ENCODE assay signal across 8 mouse cellular contexts in genomic region chr8:122675596-122676420, GRCm38 (mm10). TPM values are rescaled to one million over a fixed set of nuclear protein-coding genes. Genes with fewer than 3 reads are reported as not detected.
A peak's percentile ranks its signal among the peaks of the same experiment; 100 is the strongest.
DNase-seq lines count a peak whose midpoint lies in the region; ATAC-seq and TF ChIP-seq lines count a peak whose summit lies in the region.

No protein-coding gene starts in this region.

- WGBS in lung, adult 2 months, result 51% methylated on average over 17 of the region's 17 CpGs
- 64% methylated on average over 17 of the region's 17 CpGs for WGBS in embryonic facial prominence, embryonic 13.5 days
- WGBS in hindbrain, embryonic 14.5 days, result 50% methylated on average over 17 of the region's 17 CpGs
- 75% methylated on average over 17 of the region's 17 CpGs for WGBS in neural tube, embryonic 12.5 days

- peak overlapping the region; percentile 73; the same call in 1 of the 2 replicates for H3K9ac ChIP-seq in embryonic facial prominence, embryonic 13.5 days
- H3K9ac ChIP-seq in hindbrain, embryonic 14.5 days, result peak overlapping the region; percentile 90
- peak overlapping the region; percentile 90 for H3K9ac ChIP-seq in neural tube, embryonic 12.5 days

- peaks cover 99% of the 10 kb centered on the region for H3K27me3 ChIP-seq in embryonic facial prominence, embryonic 13.5 days
- no peaks in the 10 kb centered on the region for H3K27me3 ChIP-seq in hindbrain, embryonic 14.5 days (ENCODE audit: control insufficient read depth, insufficient read depth, low read length)
- H3K27me3 ChIP-seq in neural tube, embryonic 12.5 days (replicated peaks), result peaks cover 54% of the 10 kb centered on the region

- peak overlapping the region; percentile 97 for H3K4me3 ChIP-seq in lung, adult 2 months (replicated peaks; ENCODE audit: extremely low read depth, low read depth, low read length)
- peak overlapping the region; percentile 71 for H3K4me3 ChIP-seq in embryonic facial prominence, embryonic 13.5 days
- H3K4me3 ChIP-seq in hindbrain, embryonic 14.5 days (replicated peaks; ENCODE audit: low read length), result peak overlapping the region; percentile 70
- peak overlapping the region; percentile 78 for H3K4me3 ChIP-seq in neural tube, embryonic 12.5 days

- no peak for TF ChIP-seq POLR2A in lung, adult 2 months (IDR thresholded peaks at IDR 0.05; ENCODE audit: borderline replicate concordance, extremely low read depth, low read depth, low read length)

- no peak for ATAC-seq in embryonic facial prominence, embryonic 13.5 days (ENCODE audit: insufficient number of reproducible peaks, insufficient read depth, low FRiP score, low TSS enrichment, low read depth)
- ATAC-seq in hindbrain, embryonic 14.5 days (ENCODE audit: low FRiP score), result no peak
- no peak for ATAC-seq in neural tube, embryonic 12.5 days (ENCODE audit: low FRiP score, low read depth)

- peaks cover 19% of the 10 kb centered on the region for H3K4me1 ChIP-seq in lung, adult 2 months (ENCODE audit: control insufficient read depth, insufficient read depth, low read length)
- peaks cover 51% of the 10 kb centered on the region for H3K4me1 ChIP-seq in embryonic facial prominence, embryonic 13.5 days
- peaks cover 69% of the 10 kb centered on the region for H3K4me1 ChIP-seq in hindbrain, embryonic 14.5 days (replicated peaks; ENCODE audit: control insufficient read depth, insufficient read depth, low read length)
- H3K4me1 ChIP-seq in neural tube, embryonic 12.5 days, result peaks cover 64% of the 10 kb centered on the region

- DNase-seq in lung, adult 2 months, result no peak
- DNase-seq in lung, postnatal 25 days (ENCODE audit: low spot score), result no peak
- DNase-seq in hindbrain, embryonic 14.5 days (ENCODE audit: low spot score), result no peak
- no peak for DNase-seq in thymus, postnatal 0 days (ENCODE audit: low spot score)
- no peak for DNase-seq in kidney, adult 18-20 months
- no peak for DNase-seq in gastrocnemius, adult 8-10 months (ENCODE audit: low spot score in 2 of 2)

- peak overlapping the region; percentile 98 for H3K4me2 ChIP-seq in embryonic facial prominence, embryonic 13.5 days
- H3K4me2 ChIP-seq in hindbrain, embryonic 14.5 days (replicated peaks), result peak overlapping the region; percentile 85
- peak overlapping the region; percentile 88 for H3K4me2 ChIP-seq in neural tube, embryonic 12.5 days (replicated peaks)

- TF ChIP-seq CTCF in lung, adult 2 months (IDR thresholded peaks at IDR 0.05; ENCODE audit: insufficient read depth, low read length), result no peak

- H3K27ac ChIP-seq in embryonic facial prominence, embryonic 13.5 days, result no peak overlapping the region
- H3K27ac ChIP-seq in hindbrain, embryonic 14.5 days, result peak overlapping the region; percentile 97
- H3K27ac ChIP-seq in neural tube, embryonic 12.5 days, result 0 out of 2 replicates have a peak overlapping the region, but pooled peaks have one; percentile 89

- H3K9me3 ChIP-seq in embryonic facial prominence, embryonic 13.5 days, result no peaks in the 10 kb centered on the region
- H3K9me3 ChIP-seq in hindbrain, embryonic 14.5 days (ENCODE audit: control insufficient read depth, low read length), result no peaks in the 10 kb centered on the region
- H3K9me3 ChIP-seq in neural tube, embryonic 12.5 days, result no peaks in the 10 kb centered on the region

- H3K36me3 ChIP-seq in embryonic facial prominence, embryonic 13.5 days, result no peaks in the 10 kb centered on the region
- H3K36me3 ChIP-seq in hindbrain, embryonic 14.5 days (replicated peaks; ENCODE audit: control insufficient read depth, insufficient read depth), result 0 out of 2 replicates have a peak, but pooled peaks cover 7% of the 10 kb centered on the region
- H3K36me3 ChIP-seq in neural tube, embryonic 12.5 days, result no peaks in the 10 kb centered on the region

RNA-seq across cellular contexts. Expression of gene Cbfa2t3, which starts 23.1 kb away (rescaled TPM):
- polyA plus RNA-seq in lung, adult 2 months (2012; rRNA removed), result 40.0 and 45.7 TPM in 2 replicates
- polyA plus RNA-seq in embryonic facial prominence, embryonic 13.5 days (2015; fragmentation: Nextera tagmentation; extraction: Ambion mirVana), result 4.6 TPM in 2 replicates
- polyA plus RNA-seq in hindbrain, embryonic 14.5 days (2014; fragmentation: Nextera tagmentation; extraction: Ambion mirVana), result 22.4 and 27.7 TPM in 2 replicates
- polyA plus RNA-seq in neural tube, embryonic 12.5 days (2016; fragmentation: Nextera tagmentation; extraction: Ambion mirVana), result 15.3 and 16.7 TPM in 2 replicates
- polyA plus RNA-seq in thymus, postnatal 0 days (2015; fragmentation: Nextera tagmentation; extraction: Ambion mirVana), result 15.2 and 16.7 TPM in 2 replicates
- 10 to 100 TPM; 12.3 to 22.0 (median 17.2) TPM for total RNA-seq in gastrocnemius, adult 8-10 months (2022)

RNA-seq across cellular contexts. Expression of gene Pabpn1l, which starts 53.3 kb away (rescaled TPM):
- polyA plus RNA-seq in lung, adult 2 months (2012; rRNA removed), result not detected in 2 replicates
- polyA plus RNA-seq in embryonic facial prominence, embryonic 13.5 days (2015; fragmentation: Nextera tagmentation; extraction: Ambion mirVana), result not detected in 2 replicates
- not detected in 2 replicates for polyA plus RNA-seq in hindbrain, embryonic 14.5 days (2014; fragmentation: Nextera tagmentation; extraction: Ambion mirVana)
- polyA plus RNA-seq in neural tube, embryonic 12.5 days (2016; fragmentation: Nextera tagmentation; extraction: Ambion mirVana), result not detected in 2 replicates
- polyA plus RNA-seq in thymus, postnatal 0 days (2015; fragmentation: Nextera tagmentation; extraction: Ambion mirVana), result 0.36 and 0.43 TPM in 2 replicates
- under 1 TPM in 1 of 4 experiments, not detected in 3; 0.27 TPM for total RNA-seq in gastrocnemius, adult 8-10 months (2022)
